Mouse (Mus musculus): ENCODE results near the gene Sectm1b.
"Not testable (repeated sequence)": the region's sequence is repeated elsewhere in the genome, so short reads cannot be mapped to it uniquely, and the experiment has no call there.

Gene Sectm1b

GRCm38 (mm10) chr11:121063379-121063778, at the start of gene Sectm1b:
Gene Sectm1b, minus strand, starts transcription at chr11:121063569.
- DNase-seq (ENCODE audit: low spot score in 2 of 2) = no peak

GRCm38 (mm10) chr11:121112091-121112775, 48.9 kb upstream of the Sectm1b start:
- DNase-seq (ENCODE audit: low spot score in 2 of 2) = no peak

GRCm38 (mm10) chr11:121111601-121112000, 48.2 kb upstream of the Sectm1b start:
- DNase-seq (ENCODE audit: low spot score in 2 of 2) = no peak

GRCm38 (mm10) chr11:121111051-121111450, 47.7 kb upstream of the Sectm1b start:
- DNase-seq (ENCODE audit: low spot score in 2 of 2) = no peak

- DNase-seq (ENCODE audit: low spot score in 2 of 2) = no peak
Observed at GRCm38 (mm10) chr11:121109986-121110385, 46.6 kb upstream of the Sectm1b start.

- peak in 1 of 2 experiments; percentile 44 for DNase-seq (ENCODE audit: low spot score in 2 of 2)
Observed at GRCm38 (mm10) chr11:121108061-121108460, 44.7 kb upstream of the Sectm1b start.

- not testable (repeated sequence) for DNase-seq (ENCODE audit: low spot score in 2 of 2)
Observed at GRCm38 (mm10) chr11:121107242-121107641, 43.9 kb upstream of the Sectm1b start.

- DNase-seq (ENCODE audit: low spot score in 2 of 2) = no peak
Observed at GRCm38 (mm10) chr11:121101124-121101805, 37.9 kb upstream of the Sectm1b start.

GRCm38 (mm10) chr11:121100692-121101091, 37.3 kb upstream of the Sectm1b start:
- no peak for DNase-seq (ENCODE audit: low spot score in 2 of 2)

- DNase-seq (ENCODE audit: low spot score in 2 of 2) = no peak
Observed at GRCm38 (mm10) chr11:121099762-121100161, 36.4 kb upstream of the Sectm1b start.

GRCm38 (mm10) chr11:121092606-121093585, 29.5 kb upstream of the Sectm1b start:
- DNase-seq (ENCODE audit: low spot score in 2 of 2) = no peak

GRCm38 (mm10) chr11:121090943-121091342, 27.6 kb upstream of the Sectm1b start:
- DNase-seq (ENCODE audit: low spot score in 2 of 2) = no peak

- DNase-seq (ENCODE audit: low spot score in 2 of 2) = no peak
Observed at GRCm38 (mm10) chr11:121089756-121090546, 26.6 kb upstream of the Sectm1b start.

- DNase-seq (ENCODE audit: low spot score in 2 of 2) = no peak
Observed at GRCm38 (mm10) chr11:121088997-121089396, 25.6 kb upstream of the Sectm1b start.

- DNase-seq (ENCODE audit: low spot score in 2 of 2) = no peak
Observed at GRCm38 (mm10) chr11:121086296-121086695, 22.9 kb upstream of the Sectm1b start.

GRCm38 (mm10) chr11:121085181-121085580, 21.8 kb upstream of the Sectm1b start:
- DNase-seq (ENCODE audit: low spot score in 2 of 2) = no peak

- no peak for DNase-seq (ENCODE audit: low spot score in 2 of 2)
Observed at GRCm38 (mm10) chr11:121082857-121083500, 19.6 kb upstream of the Sectm1b start.

- no peak for DNase-seq (ENCODE audit: low spot score in 2 of 2)
Observed at GRCm38 (mm10) chr11:121082250-121082649, 18.9 kb upstream of the Sectm1b start.

- DNase-seq (ENCODE audit: low spot score in 2 of 2) = no peak
Observed at GRCm38 (mm10) chr11:121081120-121081519, 17.8 kb upstream of the Sectm1b start, which contains the start of gene Sectm1a. Gene Sectm1a, minus strand, starts transcription at chr11:121081220.

- DNase-seq (ENCODE audit: low spot score in 2 of 2) = no peak
Observed at GRCm38 (mm10) chr11:121080330-121080729, 17.0 kb upstream of the Sectm1b start.

- DNase-seq (ENCODE audit: low spot score in 2 of 2) = no peak
Observed at GRCm38 (mm10) chr11:121075655-121076054, 12.3 kb upstream of the Sectm1b start.
